Mouse (Mus musculus) retina, adult 2 months (tissue): ENCODE data around the gene Cxcl16.
"Not testable (repeated sequence)": the region's sequence is repeated elsewhere in the genome, so short reads cannot be mapped to it uniquely, and the experiment has no call there.

Experiments
- DNase-seq: peaks from one replicate; pipeline ENCODE4 v3.0.0-alpha.2; 2012; ENCODE audit warnings: low read depth, low spot score

The Cxcl16 gene

GRCm38 (mm10) chr11:70459601-70460101 is at the start of gene Cxcl16:
Gene Cxcl16 (minus strand): TSS chr11:70459984.
- no peak for DNase-seq

- no peak for DNase-seq
Measured at GRCm38 (mm10) chr11:70506962-70507515, 47.3 kb upstream of the Cxcl16 start.

- peak; percentile 25 for DNase-seq
Measured at GRCm38 (mm10) chr11:70506385-70506784, 46.6 kb upstream of the Cxcl16 start.

- no peak for DNase-seq
Measured at GRCm38 (mm10) chr11:70504970-70505369, 45.2 kb upstream of the Cxcl16 start, which contains the start of gene Tm4sf5. Gene Tm4sf5 (plus strand): TSS chr11:70505244.

GRCm38 (mm10) chr11:70502018-70502417 is 42.2 kb upstream of the Cxcl16 start:
- DNase-seq, result no peak

- DNase-seq, result no peak
Measured at GRCm38 (mm10) chr11:70500476-70500812, 40.7 kb upstream of the Cxcl16 start.

- DNase-seq, result no peak
Measured at GRCm38 (mm10) chr11:70499566-70500475, 40.0 kb upstream of the Cxcl16 start.

GRCm38 (mm10) chr11:70489684-70490083 is 29.9 kb upstream of the Cxcl16 start:
- DNase-seq, result no peak

- DNase-seq, result no peak
Measured at GRCm38 (mm10) chr11:70489138-70489537, 29.4 kb upstream of the Cxcl16 start.

- no peak for DNase-seq
Measured at GRCm38 (mm10) chr11:70487816-70488215, 28.0 kb upstream of the Cxcl16 start.

- no peak for DNase-seq
Measured at GRCm38 (mm10) chr11:70485498-70485897, 25.7 kb upstream of the Cxcl16 start.

GRCm38 (mm10) chr11:70474872-70475534 is 15.2 kb upstream of the Cxcl16 start:
- no peak for DNase-seq

GRCm38 (mm10) chr11:70473291-70473690 is 13.5 kb upstream of the Cxcl16 start:
- not testable (repeated sequence) for DNase-seq

GRCm38 (mm10) chr11:70472716-70473115 is 12.9 kb upstream of the Cxcl16 start:
- DNase-seq, result no peak

- no peak for DNase-seq
Measured at GRCm38 (mm10) chr11:70469764-70470163, 10.0 kb upstream of the Cxcl16 start.

- no peak for DNase-seq
Measured at GRCm38 (mm10) chr11:70467902-70468619, 8.3 kb upstream of the Cxcl16 start.

GRCm38 (mm10) chr11:70465824-70466223 is 6.0 kb upstream of the Cxcl16 start:
- no peak for DNase-seq

GRCm38 (mm10) chr11:70465211-70465610 is 5.4 kb upstream of the Cxcl16 start:
- DNase-seq, result no peak

GRCm38 (mm10) chr11:70463970-70464369 is 4.2 kb upstream of the Cxcl16 start:
- no peak for DNase-seq

GRCm38 (mm10) chr11:70458688-70459600 is 840 bp downstream of the Cxcl16 start, which contains the start of gene Zmynd15:
Gene Zmynd15 (plus strand): TSS chr11:70459433.
- no peak for DNase-seq
